Mouse (Mus musculus): Measurements from ENCODE around the gene Timmdc1.

Timmdc1 gene

DNA sequence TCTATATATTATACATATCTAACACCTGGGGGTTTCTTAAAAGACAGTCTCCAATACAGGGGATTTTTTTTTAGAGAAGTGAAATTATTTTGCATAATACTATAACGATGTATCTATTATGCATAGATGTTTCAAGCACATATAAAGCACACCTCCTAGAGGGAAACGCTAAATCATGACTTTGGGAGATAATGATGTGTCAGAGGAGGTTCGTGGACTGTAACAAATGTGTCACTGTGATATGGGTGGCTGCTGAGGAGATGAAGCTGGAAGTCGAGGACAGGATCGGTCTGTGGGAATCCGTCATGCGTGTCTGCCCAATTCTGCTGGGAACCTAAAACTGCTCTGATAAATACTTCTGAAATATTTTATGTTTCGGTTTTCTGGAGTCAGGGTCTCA is 60.7 kb downstream of the Timmdc1 start:
- no peak for DNase-seq

DNA sequence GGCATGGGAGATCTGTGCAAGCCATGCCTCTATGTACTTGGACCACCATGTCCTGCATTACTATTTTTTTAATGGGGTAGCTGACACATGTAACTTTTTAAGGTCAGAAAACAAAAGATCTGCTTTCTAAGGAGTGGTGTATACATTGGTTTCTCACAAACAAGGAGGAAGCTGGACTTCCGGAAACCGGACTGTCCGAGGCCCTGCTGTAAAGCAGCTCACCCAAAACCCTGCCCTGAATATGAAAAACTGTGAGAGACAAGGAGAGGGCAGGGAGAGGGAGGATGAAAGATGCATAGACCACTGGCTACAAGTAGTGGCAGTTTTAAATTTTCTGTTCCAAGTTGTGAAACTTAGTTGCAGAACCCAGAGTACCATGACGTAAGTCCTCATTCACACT is 62.5 kb downstream of the Timmdc1 start:
- DNase-seq: no peak

DNA sequence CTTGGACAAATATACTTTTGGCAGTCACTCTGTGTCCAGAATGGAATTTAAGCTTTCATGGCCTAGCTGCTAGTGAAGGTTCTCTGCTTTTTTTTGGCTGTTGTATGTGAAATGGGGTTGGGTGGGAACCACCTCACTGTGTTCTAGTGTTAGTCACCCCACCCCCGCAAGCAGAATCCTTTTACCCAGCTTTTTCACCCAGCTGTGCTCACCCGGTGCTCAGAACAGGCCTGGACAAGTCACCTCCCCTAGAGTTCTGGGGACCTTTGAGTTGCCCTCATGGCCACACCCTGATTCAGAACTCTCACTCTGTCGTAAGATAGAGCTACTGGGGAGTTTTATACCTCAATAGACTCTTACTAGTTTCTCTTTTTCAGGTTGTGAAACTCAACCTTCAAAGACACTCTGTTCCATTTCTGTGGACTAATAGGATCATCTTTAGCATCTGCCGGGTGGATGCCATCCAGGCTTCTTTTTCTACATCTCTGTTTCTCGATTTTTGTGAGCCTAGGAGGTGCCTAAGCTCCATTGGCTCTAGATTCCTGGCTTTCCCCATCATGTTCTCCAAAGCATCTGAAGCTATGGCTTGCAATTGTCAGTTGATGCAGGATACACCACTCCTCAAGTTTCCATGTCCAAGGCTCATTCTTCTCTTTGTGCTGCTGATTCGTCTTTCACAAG is 63.7 kb downstream of the Timmdc1 start:
- no peak for DNase-seq

DNA sequence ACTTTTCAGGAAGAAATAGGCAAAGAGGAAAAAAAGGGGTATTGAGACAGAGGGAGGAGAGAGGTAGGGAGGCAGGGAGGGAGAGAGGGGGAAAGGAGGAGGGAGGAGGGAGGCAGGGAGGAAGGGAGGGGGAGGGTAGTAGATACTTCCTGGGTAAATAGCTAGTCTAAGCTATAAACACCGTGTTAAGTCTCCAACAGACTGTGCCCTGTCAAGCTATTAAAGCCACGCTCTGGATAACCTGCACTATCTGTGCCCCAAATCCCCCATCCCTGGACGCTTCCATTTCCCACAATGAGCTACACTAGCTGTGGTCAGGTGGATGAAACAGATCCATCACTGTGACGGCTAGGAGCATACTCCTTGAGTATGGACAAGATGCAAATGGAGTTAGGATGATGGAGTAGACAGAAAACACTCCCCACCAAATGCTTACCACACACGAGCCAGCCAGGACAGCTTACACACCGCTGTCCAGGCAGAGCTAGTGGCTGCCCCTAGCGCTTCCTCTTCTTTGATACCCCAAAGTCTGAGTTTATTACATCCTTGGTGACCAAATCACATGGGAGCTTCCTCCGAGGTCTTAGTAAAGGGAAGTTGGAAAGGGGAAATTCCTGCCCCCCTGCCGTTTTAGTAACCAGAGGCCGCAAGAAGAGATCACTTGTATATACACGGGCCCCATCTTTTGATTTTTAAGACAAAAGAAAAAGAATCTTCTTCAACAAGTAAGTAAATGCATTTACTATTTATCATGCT is 65.5 kb downstream of the Timmdc1 start:
- DNase-seq: no peak

DNA sequence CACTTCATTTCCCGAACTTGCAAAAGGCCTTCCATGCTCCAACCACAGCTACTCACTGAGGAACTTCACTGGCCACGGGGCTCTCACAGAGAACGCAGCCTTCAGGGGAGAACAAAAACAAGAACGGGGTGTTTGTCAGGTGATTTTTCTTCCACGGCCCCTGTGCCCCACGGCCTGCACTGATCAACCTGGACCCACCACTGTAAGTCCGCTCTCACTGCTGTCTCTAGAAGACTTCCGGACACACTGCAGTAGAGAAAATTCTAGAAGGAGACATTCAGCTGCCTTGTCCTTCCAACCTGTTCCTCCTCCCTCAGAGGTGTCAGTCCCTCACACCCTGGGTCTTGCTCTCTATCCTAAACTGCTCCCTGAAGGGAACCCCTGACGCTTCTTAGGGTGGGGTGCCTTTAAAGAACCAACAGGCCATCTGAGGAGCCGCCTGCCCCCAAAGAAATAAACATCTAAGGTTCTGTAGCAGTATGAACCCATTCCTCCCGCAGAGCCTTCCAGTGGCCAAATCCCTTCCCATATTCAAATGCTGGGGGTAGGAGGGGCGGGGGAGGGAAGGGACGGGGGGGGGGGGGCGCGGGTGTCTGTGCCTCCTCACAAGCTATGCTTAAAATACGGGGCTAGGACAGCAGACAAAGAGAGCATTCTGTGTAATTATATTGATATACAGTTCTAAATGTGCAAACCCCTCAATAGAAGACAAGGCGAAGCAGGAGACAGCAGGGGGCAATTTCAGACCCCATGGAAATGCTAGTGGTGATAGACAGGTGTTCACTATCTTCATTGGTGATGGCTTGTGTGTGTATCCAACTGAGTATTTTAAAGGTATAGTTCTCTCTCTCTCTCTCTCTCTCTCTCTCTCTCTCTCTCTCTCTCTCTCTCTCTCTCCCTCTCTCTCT is 66.7 kb downstream of the Timmdc1 start, which contains the start of gene Cd80:
Gene Cd80, plus strand, starts transcription at position 51 of the 908 bp plus-strand sequence.
- DNase-seq: no peak

DNA sequence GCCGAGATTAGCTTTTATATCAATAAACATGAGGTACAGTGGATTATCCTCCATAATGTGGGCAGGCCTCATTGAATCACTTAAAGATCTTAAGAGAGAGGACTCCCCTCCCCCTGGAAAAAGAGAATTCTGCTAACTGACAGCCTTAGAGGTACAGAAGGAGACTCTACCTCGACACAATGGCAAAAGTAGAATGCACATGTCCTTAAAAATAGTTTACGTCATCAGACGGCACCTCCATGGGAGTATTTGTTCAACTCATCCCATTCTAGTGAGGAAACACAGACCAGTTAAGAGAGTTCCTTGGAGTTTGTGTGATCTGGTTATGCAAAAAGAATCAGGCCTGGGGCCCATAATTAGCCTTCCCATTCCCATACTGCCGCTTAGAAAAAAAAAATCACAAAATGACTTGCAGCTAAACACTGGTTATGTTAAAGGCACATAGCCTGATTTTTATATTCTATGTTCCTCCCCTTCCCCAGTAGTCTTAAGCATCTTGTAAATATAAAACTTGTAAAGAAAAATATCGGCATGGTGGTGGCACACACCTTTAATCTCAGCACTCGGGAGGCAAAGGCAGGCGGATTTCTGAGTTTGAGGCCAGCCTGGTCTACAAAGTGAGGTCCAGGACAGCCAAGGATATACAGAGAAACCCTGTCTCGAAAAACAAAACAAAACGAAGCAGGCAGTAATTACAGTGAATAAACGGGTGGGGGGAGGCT is 67.8 kb downstream of the Timmdc1 start:
- no peak for DNase-seq

DNA sequence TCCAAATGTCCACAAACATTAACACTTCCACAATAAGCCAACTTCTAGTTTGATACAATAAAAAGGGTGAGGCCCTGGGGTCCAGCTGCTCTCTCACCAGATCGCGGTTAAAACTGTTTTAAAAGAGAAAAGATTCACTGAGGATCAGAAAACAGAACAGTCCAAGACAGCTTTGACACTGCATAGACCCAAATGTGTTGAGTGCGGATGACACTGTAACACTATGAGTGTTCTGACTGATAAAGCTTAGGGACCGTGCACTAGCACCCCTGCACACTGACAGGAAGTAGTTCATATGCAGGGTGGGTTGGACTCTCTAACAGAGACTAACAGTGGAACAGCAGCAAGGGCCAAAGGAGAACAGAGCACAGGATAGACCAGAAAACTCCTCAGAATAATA is 68.5 kb downstream of the Timmdc1 start:
- no peak for DNase-seq

DNA sequence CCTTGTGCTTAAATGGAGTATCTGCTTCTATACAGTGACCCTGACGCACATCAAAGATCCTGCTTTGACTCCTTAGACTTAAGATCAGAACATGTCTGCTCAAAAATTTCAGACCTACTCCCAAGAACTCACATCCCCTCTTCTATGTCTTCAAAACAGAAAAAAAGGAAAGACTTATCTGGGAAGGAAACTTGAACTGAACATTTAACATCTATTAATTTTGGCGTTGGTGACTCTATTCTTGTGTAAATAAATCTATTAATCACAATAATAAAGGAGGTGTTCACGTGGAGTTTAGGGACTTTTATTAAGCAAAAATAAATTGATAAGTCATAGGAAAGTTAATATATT is 69.3 kb downstream of the Timmdc1 start:
- DNase-seq: no peak

DNA sequence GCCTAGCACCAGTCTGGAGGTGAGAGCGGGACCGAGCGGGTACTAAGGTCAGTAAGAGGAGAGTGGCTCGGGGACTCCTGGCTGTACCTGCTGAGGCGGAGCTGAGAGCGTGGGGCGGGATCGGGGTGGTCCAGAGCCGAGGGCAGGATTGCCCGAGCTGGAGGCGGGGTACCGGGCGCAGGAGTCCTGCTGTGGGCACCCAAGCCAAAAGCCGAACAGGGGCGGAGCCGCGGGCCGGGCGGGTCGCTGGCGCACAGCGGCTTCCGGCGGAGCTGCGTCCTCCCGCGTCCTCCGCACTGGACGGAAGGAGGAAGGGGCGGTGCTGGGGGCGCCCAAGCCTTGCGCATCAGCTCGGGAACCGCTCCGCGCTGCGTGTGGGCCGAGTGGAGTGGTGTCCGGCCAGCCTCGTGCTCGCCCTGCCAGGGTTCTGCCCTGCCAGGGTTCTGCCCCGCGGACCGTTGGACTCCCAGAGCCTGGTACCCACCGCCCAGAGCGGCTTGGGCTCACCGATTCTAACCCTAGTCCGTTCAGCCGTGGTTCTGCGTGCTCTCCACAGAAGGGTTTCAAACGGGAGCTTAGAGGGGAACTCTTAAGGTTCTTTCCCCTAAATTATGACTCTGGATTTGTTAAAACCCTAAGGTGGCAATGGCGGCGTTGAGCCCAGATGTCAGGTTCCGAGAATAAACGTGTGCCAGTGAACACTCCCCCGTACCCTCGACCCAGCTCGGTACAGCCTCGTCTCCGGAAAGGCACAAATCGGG is 69.8 kb downstream of the Timmdc1 start, which contains the start of gene Adprh:
Gene Adprh, minus strand, starts transcription at position 262 of the 761 bp plus-strand sequence.
- DNase-seq: peak; percentile 83 to 86

DNA sequence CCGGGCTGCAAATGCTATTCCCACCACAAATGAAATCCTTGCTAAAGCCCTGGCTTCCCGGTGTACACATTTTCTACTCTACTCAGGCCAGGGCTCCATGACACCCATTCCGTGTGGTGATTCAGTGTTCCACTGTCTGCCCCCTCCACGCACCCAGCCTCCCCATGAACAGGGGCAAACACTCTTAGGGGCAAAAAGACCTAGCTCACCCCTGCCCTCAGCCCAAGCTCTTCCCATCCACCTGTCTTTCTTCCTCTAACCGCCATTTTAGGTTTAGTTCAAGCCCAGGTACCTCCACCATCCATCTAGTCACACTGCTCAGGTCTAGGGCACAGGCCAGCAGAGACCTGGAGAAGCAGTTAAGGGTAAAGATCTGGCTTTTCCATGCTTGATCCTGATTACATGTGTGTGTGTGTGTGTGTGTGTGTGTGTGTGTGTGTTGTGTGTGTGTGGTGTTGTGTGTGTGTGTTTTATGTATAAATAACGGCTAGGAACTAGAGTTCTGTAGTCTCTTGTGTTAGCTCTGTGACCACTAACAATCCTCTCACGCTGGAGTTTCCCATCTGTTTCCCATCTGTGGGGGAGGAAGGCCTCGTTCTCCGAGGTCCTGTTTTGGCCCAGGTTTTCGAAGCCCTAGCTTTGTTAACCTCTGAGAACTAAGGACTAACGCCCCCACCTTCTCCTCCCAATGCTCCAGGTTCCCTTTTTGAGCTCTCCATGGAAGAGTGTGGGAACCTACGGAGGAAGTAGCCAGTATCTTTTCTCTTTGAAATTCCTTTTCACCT is 70.8 kb downstream of the Timmdc1 start:
- no peak for DNase-seq

DNA sequence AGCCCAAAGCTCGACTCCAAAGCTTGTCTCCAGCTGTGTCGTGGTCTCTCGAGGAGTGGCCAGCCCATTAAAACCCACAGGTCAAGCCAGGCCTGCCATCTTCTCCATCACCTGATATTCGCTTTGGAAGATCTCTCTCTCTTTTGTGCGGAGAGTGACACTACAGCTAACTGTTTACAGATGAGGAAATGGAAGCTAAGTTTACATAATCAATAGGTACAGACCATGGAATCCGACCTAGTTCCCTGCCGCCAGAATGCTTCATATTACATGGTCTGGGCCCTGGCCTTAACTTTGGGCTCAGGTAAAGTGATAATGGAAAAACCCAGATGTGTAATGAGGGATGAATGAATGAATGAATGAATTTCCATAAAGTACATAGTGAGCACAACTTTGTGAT is 71.8 kb downstream of the Timmdc1 start:
- no peak for DNase-seq

DNA sequence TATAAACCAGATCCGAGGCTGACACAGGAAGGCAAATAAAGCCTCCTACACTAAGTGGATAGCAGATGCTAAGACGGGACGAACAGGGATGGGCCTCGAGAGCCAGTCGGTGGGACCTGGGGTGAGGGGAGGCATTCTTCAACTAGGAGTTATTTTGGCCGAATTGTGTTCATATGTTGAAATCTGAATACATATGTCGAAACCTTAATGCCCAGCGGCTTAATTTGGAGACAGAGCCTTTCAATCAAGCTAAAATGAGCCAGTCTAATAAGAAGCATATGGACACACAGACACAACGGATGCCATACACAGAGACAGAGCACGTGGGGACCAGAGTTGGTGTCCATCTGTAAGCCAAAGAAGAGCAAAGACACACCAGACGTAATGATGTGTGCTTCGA is 74.0 kb downstream of the Timmdc1 start:
- DNase-seq: no peak
